Mouse (Mus musculus) urinary bladder, postnatal 14 days (tissue): ENCODE measurements around the gene Krt26.
A peak's percentile ranks its signal among the peaks of the same experiment; 100 is the strongest.

Source experiments
- DNase-seq: peaks from one replicate; pipeline ENCODE4 v3.0.0; 2021; ENCODE audit warnings: low spot score

The Krt26 gene

DNA sequence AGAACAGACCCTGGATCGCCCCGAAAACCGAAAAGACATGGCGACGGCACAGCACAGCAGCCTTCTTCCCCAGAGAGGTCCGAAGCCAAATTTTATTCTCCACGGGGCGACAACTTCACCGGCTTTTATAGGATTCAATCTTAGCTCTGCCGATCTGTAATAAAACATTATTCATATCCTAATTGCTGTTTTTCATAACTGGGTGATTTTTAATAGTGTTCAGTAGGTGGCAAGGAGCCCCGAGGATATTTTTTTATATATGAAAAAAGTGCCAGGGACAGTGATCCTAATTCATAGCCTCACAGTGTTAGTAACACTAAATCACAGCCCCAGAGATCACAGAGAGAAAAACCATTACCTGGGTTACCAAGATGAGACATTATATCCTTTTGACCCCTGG is at the start of gene Krt26:
Krt26 (minus strand) TSS at position 101 of the 400 bp plus-strand sequence.
- DNase-seq, result no peak

DNA sequence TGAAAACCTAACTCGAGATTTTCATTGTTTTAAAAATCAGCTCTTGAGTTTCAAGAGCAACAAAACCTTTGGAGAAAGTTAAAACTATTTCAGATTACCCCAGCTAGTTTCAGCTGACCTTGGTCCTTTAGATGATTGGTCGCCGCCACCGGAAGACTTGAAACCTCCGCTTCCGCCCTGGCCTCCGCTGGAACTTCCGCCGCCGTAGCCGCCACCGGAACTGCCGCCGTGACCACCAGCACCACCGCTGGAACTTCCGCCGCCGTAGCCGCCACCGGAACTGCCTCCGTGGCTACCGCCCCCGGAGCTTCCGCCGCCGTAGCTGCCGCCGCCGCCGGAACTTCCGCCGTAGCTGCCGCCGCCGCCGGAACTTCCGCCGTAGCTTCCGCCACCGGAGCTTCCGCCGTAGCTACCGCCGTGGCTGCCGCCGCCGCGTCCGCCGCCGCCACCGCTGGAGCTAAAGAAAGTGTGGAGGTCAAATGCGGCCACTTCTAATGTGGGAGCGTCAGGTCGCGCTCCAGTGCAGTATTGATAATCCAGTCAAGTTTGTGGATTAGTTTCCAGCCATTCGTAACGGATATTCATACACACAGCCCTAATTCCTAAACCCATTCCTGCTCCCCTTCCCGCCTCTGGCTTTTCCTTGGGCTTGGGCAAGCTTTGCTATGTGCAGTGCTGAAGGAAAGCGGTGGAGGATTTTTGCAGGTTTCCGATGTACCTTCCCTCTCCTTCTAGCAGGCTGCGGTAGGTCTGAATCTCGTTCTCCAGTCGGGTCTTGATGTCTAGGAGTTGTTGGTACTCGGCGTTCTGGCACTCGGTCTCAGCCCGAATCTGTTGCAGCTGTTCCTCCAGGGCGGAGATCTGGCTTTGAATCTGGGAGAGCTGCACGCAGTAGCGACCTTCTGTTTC is 48.3 kb upstream of the Krt26 start:
- peak; percentile 91 for DNase-seq

DNA sequence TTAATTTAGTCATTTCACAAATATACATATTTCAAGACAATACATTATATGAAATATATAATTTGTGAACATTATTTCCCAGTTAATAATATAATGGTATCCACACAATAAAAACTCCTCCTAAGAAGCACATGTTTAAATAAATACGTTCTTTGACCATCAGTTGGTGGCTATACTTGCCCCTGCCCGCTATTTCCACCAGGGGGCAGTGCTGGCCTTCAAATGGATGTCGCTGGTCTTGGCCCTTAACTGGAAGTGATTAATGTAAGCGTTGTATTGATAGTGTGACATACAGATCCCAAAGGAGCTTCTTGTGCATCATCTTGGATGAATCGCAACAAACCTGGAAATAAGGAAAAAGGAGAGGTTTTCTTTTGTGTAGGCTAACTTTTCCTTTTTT is 41.8 kb upstream of the Krt26 start:
- peak; percentile 76 for DNase-seq

DNA sequence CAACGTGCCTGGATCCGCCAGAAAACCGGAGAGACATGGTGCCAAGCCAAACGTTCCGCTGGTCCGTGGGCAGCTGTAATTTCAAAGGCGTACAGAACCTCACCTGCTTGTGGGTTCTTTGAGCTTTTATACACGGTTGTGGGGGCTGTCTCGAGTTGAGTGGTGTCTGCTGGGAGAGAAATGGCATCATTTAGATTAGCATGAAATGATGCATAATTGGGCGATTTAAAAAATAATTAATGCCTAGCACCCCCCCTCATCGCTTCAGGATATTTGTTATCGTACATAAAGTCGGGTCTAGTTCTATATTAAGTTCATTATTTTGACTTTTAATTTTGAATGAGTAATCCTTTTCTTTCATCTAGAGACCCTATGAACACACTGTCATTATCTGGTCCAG is 37.0 kb upstream of the Krt26 start, which contains the start of gene Krt28:
Krt28 (minus strand) TSS at position 101 of the 400 bp plus-strand sequence.
- DNase-seq, result no peak

DNA sequence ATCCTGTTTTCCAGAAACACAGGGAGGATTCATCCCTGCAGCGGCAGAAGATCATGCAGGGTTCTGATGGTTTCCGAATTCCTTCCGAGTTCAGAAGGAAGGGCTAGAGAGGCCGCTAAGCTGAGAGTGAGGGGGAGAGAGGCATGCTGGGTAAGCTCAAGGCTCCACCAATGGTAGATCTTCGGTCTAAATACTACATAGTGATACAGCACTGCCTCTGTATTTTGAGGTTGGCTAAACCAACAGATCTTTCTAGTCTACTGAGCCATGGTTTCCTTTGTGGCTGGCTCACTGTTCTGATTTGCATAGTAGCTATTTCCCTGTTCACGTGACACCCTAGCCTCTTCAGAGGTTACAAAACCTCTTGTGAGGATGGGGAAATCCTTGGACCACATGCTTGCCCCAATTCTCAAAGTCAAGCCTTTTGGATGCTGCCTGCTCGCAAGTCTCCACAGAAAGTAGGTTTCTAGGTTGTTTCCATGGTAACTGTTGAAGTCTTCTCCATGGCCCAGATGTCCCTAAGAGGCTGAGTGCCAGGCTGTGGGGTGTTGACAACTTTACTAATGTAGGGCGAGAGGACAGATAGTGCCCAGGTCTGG is 32.2 kb upstream of the Krt26 start:
- no peak for DNase-seq

DNA sequence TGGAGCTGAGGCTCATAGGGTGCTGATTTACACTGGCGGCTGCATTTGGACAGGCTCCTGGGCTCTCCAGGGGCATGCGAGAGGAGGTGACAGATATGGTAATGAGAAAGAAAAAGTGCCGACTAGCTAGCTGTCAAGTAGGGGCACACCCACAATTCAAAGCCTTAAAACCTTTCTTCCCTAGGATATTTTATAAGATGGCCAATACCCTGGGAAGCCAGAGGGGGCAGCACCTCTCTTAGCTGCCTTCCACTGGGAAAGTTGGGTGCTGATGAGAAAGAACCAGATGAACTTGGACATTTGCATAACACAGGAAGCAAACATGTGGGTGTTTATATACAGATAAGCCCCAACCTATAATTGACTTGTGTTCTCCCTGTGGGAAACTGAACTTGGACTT is 31.5 kb upstream of the Krt26 start:
- no peak for DNase-seq

DNA sequence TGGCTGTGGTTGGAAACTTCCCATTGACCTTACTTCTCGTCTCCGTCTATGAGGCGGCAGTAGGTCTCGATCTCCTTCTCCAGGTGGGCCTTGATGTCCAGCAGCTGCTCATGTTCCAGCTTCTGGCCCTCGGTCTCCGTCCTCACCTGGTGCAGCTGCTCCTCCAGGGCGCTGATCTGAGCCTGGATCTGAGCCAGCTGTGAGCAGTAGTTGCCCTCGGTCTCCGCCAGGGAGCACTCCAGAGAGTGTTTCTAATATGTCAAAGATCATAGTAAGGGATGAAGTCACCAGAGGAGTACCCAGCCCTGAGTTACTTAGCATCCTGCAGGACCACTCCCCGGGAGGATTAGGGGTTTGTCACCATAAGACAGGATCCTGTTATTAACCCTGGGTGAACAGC is 29.0 kb upstream of the Krt26 start:
- DNase-seq, result peak; percentile 23

DNA sequence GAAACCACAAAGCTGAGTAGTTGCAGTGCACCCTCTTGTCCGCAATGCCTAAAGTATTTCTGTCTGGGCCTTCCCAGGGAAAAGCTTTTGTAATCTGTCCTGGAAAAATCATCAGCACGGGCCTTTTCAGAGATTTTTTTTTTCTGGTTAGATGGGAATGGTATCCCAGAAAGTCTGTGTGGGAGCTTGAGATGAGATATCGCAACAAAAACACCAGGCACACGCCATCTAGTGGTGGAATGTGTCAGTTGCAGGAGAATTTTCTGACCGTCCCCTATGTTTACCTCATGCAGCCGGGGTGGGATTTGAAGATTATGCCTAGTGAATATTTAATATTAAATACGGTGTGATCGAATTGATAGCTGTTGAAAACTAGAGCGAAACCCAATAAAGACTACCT is 26.6 kb upstream of the Krt26 start:
- peak; percentile 24 for DNase-seq

DNA sequence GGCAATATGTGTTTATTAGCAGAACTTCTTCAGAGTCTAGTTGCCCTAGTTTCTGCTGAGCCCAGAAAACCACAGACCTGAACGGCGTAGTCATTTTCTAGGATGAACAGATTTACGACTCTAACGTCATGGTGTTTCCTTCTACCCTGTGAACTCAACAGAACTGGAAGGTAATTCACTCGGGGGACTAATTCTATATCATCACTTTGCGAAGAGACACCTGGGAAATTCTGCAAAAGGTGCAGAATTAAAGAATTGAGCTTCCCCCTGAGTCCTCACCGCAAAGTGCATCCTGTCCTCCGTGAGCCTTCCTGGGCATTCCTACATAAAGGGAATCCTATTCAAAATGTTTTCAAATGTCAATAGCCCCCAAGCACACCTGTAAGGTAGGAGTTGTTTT is 23.7 kb upstream of the Krt26 start:
- DNase-seq, result no peak

DNA sequence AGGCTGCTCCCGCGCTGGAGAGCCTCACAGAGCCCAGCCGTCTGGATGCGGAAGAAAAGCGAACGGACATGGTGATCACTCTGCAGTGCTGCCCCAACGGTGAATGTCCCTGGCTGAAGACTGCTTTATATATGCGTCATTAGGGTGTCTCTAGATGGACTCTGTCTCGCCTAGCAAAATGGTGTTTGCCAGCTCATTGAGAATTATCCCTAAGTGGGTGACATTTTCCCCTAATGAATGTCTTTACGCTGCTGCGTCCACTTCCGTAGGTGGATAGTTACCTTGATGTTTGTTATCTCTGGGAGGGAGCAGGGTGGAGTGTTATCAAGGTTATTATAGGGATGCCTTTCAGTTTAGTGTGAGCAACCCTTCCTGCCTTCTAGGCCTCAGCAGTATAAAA is 13.2 kb upstream of the Krt26 start, which contains the start of gene Krt27:
Krt27 (minus strand) TSS at position 101 of the 400 bp plus-strand sequence.
- no peak for DNase-seq

DNA sequence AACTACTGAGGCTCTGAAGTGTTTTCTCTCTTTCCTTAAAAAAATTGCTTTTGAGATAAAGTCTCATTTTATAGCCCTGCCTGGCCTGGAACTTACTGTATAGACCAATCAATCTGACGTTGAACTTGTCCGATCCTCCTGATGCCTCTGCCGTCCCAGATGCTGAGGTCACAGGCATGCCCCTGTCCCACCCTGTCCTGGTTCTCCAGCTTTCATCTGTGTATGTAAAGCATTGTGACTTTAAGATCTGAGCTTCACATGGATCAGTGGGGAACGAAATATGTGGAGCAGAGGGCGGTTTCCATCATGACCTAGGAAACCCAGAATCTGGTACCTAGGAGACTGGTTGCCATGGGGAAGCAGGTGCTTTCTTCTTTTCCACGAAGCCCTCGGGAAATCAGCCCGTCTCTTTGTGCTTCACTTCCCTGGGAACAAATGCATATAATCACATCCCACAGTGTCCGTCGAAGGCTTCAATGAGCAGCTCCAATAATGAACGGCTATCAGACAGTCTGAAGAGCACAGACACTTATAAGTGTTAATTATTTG is 1.6 kb upstream of the Krt26 start:
- DNase-seq, result no peak

DNA sequence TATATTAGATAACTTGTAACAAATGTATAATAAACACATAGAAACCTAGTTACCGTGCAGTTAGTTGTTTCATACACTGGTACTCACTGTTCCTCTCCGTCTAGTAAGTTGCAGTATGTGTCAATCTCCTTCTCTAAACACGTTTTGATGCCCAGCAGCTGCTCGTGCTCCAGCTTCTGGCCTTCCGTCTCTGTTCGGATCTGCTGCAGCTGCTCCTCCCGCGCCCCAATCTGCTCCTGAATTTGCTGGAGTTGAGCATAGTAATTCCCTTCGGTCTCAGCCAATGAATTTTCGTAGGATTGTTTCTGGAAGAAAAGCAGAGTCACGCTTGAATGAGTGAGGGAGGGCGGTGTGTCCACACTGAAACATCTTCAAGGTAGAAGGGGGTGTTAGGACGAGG is 4.3 kb downstream of the Krt26 start:
- no peak for DNase-seq

DNA sequence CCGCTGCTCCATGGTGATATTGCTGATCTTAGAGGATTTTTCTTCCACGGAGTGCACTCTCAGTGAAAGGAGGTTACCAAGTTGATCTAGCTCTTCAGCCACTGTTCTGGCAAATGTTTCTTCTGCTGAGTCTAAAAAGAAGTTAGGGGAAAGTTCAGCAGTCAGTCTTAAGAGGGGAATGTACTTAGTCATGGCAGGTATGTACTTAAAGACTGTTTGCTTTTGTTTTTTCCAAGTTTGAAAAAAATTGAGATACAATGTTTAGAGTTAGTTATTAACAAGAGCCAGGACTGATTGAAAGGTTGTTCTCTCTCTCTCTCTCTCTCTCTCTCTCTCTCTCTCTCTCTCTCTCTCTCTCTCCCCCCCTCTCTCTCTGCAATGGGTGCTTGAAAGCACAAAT is 8.1 kb downstream of the Krt26 start:
- no peak for DNase-seq

DNA sequence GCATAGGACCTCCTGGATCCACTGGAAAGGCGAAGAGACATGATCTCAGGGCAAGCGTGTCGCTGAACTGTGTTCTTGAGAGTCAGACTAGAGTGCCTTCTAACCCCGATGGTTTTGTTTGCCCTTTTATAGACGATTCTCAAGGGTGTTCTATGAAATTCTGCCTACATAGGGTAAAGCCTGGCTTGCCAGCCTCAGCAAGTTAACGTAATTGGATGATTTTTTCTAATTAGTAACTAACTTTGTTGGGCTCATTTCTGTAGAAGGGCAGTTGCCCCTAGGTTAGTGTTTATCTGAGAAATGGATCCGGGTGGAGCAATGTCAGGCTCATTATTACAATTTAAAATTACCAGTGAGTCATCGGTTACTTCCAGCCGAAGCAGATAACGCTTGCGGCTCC is 14.9 kb downstream of the Krt26 start, which contains the start of gene Krt25:
Krt25 (minus strand) TSS at position 101 of the 400 bp plus-strand sequence.
- DNase-seq, result no peak

DNA sequence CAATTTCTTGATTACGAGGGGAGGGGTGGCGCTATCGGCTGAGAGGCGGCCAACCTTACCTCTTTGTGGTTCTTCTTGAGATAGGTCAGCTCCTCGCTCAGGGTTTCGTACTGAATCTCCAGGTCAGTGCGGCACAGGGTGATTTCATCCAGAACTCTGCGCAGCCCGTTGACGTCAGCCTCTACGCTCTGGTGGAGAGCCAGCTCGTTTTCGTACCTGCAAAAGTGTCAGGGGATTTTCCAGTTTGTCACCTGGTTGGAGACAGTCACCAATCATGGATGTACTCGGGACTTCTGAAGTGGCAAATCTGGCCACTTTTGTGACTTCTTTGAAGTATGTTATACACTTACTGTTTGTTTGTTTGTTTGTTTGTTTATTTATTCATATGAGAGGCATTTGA is 16.7 kb downstream of the Krt26 start:
- no peak for DNase-seq

DNA sequence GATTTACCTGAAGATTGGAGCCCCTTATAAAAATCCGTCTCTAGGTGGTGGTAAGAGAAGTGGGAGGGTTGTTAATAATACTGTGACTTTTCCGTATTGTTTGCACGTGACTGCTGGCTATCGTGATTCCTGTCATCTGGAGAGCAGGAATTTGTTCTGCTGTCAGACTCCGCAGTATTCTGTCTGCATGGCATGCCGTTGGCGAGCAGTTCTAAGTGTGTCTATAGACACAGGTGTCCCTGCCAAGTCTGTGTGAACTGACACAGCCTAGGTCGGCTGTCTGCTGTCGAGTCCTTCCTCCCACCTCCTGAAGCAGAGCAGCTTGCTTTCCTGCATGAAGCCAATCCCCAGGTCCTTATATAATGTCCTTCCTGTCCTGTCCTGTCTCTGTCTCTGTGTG is 18.6 kb downstream of the Krt26 start:
- DNase-seq, result no peak

DNA sequence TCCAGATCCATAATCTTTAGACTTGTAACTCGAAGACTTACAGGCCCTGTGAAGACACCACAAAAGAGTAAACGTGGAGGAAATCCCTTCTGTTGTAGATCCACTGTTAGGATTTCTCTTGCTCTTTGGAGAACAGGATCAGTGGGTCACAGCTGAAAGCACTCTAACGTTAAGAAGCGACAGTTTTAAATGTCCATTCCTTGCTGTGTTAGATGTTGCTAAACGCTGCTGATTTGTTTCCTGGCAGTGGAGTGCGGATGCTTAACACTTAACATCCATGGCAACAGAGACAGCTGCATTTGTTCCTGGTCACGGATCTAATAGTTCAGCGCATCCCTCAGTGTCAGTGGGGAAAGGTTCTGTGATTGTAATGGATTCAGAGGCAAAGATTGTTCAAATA is 21.2 kb downstream of the Krt26 start:
- no peak for DNase-seq

DNA sequence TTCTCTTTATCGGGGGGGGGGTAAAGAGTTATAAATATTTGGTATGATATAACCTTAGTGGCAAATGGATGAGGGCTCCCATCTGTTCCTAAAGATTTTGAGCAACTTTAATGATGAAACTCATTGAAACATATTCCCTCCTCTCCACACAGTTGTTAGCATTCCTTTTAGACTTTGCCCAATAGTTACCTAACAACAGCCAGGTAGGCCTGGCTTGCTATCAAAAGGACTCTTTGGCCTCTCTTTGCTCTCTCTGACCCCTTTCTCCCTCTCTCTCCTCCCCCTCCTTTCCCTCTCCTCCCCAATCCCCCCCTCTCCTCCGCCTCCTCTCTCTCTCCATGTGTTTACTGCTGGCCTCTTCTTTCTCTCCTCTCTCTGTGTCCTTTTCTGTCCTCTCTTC is 23.2 kb downstream of the Krt26 start:
- DNase-seq, result no peak

DNA sequence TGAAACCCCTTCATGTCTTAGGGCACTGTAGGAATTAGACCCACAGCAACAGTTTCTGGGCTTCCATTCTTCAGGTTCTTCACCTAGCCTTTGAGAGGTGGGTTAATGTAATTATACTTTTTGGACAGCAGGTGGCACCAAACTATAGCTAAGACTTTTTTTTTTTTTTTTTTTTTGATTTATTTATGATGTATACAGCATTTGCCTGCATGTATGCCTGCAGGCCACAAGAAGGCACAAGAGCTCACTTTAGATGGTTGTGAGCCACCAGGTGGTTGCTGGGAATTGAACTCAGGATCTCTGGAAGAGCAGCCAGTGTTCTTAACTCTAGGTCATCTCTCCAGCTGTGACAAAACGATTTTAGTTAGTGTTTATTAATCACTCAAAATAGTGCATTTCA is 26.9 kb downstream of the Krt26 start:
- DNase-seq, result no peak

DNA sequence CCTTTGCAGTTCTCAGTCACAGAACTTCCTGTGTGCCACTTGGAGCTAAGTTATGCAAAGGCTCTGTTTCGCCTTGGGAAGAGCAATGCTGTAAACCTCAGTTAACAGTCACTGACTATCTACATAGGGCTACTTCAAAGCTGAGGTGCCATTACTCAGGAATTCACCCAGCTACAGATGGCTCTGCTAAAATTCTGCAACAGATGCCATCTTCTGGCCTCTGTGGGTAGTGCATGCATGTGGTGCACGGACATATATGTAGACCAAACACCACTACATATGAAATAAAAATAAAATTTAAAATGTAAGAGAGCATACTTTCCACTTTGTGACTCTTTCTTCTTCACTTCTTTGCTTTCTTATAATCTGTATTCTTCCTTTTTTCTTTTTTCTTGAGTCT is 30.2 kb downstream of the Krt26 start:
- DNase-seq, result peak; percentile 66

DNA sequence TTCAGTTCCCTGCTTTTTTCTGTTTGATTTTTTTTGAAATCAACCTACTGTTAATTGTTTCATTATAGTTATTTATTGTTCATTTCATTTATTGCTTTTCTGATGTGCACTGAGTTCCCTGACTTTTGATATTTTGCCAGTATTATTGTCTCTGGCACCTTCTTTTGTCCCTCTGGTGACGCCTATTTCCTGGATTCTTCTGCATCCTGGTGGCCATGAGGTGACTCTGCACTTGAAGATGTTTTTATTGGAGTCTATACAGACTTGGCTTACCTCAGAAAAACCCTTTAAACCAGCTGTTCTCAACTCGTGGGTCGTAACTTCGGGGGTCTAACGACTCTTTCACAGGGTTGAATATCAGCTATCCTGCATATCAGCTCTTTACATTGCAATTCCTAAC is 42.7 kb downstream of the Krt26 start:
- no peak for DNase-seq

DNA sequence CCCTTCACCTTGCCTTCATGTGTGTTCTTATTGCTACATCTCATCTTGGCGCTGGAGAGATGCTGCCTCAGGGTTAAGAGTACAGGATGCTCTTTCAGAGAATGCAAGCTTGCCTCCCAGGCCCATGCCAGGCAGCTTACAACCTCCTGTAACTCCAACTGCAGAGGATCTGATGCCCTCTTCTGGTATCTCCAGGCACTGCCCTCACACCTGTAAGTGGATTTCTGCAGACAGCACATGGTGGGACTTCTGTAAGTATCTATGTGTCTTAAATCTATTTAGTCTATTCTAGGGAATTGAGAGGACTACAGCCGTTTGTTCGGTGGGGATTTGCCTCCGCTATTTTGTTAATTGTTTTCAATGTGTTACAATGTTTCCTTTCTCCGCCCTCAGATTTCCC is 44.9 kb downstream of the Krt26 start:
- peak; percentile 39 for DNase-seq

DNA sequence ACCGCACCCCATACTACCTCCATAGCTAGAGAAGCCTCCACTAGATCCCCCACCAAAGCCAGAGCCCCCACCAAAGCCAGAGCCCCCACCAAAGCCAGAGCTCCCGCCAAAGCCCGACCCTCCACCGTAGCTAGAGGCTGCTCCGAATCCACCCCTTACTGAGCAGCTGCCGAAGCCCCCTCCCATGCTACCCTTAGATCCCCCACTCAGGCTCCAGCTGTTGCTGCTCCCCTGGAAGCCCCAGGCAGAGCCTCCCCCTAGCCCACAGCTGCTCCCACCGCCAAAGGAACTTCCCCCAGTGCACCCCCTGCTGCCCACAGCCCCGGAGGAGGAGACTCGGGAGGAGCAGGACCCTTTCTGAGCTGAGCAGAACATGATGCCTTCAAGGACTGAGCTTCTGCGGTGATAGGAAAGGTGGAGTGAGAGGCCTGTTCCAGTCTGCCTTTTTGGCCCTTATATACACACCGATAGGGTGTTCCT is 52.9 kb downstream of the Krt26 start, which contains the start of gene Krt24:
Krt24 (minus strand) TSS at position 430 of the 480 bp plus-strand sequence.
- no peak for DNase-seq
